Mouse (Mus musculus): ENCODE results near the gene Tcta. TPM values are rescaled to one million over a fixed set of nuclear protein-coding genes. Genes with fewer than 3 reads are reported as not detected.

Gene Tcta
- 19.7 TPM for polyA plus RNA-seq (2014; fragmentation: Illumina TruSeq; extraction: RNeasy Lipid Tissue Mini Kit (QIAGEN cat#74804); ENCODE audit: low read depth, low replicate concordance)

DNA sequence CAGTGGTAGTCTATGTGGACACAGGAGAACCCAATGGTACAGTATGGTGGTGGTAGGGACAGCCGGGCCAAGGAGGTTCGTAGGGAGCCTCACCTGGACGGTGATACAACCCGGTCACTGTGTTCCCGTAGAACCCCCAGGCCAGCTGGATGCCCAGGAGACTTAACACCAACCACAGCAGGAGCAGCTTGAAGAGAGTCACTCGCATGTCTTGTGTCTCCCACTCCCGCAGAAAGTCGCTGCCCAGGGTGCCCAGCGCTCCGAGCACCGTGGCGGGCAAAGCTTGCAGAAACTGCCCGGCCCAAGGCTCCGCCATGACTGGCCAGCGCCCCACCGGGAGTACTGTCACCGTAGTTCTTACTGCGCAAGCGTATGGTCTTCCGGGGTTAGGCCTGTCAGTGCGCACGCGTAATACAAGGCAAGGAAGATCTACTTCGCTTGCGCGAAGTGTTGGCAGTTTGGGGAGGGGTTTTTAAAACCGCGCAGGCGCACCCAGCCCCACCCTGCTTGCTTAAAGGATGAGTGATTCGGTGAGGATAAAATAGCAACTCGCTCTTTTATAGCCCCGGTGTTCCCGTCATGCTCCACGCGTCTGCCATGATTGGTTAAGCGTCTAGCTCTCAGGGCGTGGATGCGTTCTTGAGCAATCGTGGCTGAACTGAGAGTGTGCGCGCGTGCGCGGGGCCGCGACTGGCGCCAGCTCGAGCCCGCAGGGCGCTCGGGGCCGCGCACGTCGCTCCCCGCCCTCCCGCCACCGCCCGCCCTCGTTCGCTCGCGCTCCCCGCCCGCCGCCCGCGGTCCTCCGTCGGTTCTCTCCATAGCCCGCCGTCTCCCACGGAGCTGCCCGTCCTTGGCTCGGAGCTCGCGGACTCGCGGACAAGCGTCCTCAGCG, at the start of gene Tcta, which contains the start of gene Rhoa:
Gene Tcta, minus strand, starts transcription at position 532 of the 892 bp plus-strand sequence.
Gene Rhoa, plus strand, starts transcription at position 501 of the 892 bp plus-strand sequence.

DNA sequence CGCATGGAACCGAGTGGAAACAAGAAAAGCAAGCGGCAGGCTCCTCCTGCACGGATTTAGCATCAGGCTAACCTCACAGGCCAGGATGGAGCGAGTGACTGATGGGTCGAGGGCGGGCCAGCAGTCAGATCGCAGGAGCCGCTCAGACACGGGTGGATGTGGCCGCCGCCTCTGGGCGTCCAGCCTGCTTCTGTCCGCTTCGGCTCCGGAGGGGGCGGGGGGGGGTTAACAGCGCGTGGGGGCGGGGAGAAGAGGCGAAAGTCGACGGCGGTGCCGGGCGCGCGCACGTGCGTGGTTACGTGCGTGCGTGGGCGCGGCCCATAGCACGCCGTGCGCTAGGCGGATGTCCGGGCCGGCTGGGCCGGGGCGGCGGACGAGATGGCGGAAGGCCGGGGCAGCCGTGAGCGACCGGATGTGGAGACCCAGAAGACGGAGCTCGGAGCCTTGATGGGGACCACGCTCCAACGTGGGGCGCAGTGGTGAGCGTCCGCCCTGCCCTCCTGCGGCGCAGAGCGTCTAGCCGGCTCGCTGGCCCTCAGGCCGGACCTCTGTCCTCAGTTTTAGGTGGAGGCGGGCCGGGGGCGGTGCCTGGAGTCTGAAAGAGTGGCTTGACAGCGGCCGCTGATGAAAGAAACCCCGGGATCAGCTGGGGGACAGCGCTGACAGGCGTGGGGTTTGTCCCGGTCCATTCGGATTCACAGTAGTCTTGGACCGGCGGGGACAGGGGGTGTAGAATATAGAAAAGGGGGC, 41.8 kb upstream of the Tcta start, which contains the start of gene Usp4:
Gene Usp4, plus strand, starts transcription at position 314 of the 750 bp plus-strand sequence.

DNA sequence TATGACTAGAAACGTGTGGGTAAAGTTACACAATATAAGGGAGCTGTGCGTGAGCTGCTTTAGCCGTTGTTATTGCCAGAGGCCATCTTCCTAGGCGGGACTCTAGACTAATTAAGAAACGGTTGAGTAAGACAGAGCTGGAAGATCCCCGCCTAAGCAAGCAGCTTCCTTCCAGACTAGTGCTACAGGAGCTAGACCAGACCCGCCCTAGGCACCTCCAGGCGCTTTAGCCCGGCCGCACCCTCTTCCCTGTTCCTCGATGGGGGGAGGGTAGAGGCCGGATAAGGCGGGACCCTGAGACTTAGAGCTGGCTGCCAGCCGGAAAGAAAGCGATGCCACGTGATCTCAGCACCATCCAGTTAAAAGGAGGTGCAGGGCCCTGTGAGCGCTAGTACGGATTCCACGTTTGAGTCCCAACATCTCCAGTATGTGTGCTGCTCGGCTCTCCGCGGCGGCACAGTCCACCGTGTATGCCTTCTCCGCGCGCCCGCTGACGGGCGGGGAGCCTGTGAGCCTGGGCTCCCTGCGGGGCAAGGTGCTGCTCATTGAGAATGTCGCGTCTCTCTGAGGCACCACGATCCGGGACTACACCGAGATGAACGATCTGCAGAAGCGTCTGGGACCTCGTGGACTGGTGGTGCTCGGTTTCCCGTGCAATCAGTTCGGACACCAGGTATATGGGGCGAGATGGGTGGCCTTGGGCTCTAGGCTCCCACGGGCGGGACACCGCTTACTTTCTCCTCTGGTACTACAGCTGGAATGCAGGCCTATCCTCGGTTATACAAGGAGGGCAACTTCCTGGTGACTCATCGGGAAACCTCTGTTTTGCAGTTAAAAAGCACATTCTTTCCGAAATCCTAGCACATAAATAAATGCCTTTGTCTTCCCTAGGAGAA, 33.2 kb upstream of the Tcta start, which contains the start of gene Gpx1:
Gene Gpx1, plus strand, starts transcription at position 18 of the 896 bp plus-strand sequence.

DNA sequence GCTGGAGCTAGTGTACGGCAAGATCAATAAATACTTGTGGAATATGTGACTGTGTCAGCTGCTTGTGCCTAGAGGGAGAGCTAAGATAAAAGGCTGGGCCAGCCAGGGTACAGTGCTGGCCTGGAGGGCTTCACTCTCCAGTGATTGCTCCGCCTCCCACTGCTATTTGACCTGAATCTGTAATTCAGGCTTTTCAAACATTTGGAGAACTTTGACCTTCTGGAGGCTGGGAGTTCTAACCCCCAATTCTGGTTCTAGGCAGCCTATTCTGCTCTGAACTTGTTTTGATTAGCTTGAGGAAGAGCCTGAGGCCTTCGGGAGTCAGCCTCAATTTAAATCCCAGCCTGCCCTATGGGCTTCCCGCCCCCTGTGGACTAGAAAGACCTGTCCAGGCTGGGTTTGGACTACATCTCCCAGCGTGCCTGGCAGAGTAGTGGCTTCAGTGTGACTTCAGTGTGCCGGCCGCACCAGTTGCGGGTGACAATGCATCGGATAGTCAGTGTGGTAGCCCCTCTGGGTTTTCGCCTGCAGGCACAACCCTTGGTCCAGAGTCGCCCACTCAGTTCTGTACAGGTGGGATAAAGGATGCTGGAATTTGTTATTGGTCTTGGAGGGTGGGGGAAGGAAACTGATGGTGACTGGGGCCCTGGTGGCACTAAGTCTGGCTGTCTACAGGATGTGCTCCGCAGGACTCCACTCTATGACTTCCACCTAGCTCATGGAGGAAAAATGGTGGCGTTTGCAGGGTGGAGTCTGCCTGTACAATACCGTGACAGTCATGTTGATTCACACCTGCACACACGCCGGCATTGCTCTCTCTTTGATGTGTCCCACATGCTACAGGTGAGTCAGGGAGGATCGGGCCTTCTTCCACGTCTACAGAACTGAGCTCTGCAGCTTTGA, 9.3 kb downstream of the Tcta start, which contains the start of gene Amt:
Gene Amt, plus strand, starts transcription at position 401 of the 903 bp plus-strand sequence.

DNA sequence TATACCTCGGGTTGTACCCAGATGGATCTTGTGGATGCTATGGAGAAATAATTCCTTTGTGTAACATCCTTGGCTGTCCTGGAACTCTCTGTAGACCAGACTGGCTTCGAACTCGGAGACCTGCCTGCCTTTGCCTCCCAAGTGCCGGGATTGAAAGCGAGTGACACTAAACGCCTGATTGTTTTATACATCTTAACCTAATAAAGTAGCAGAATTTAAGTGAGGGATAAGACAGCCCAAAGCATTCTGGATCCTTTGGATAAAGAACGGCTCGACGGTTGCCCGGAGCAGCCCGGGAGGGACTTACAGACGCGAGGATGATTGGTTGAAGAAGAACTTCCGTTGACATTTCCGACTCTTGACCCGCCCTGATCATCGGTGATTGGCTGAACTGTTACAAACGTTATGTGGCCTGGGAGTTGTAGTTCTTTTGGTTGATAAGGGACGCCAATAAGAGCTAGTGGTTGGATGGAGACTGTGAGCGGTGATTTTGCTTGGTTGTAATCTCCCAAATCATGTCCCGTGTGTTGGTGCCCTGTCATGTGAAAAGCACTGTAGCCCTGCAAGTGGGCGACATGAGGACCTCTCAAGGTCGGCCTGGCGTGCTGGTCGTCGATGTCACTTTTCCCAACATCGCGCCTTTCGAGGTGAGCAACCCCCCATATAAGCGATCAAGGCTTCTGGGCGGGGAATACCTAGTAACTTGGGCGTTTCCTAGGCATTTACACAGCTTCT, 15.8 kb downstream of the Tcta start, which contains the start of gene Nicn1:
Gene Nicn1, plus strand, starts transcription at position 414 of the 735 bp plus-strand sequence.

DNA sequence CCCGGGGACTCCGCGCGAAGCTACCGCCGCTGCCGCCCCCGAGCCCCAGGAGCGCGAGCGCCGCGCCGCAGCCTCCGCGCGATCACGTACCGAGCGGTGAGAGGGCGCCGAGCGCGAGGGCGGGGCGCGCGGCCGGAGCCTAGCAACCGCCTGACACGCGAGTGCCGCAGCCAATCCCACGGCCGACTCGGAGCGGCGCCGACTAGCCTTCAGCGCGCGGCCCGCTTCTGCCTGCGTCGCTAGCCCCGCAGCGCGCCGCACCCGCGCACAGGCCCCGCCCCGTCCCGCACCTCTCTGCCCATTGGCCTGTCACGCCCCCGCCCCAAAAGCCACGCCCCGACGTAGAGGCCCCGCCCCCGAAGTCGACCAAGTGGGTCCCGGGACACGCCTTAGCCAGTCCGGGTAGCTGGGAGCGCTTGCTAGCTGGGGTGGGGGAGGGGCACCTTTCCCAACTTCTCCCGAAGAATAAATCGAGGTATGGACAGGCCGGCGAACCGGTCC, 42.2 kb downstream of the Tcta start, which contains the start of gene Dag1:
Gene Dag1, minus strand, starts transcription at position 269 of the 501 bp plus-strand sequence.

Other genes with a start within 250 kb of the Tcta start
- not detected for gene Mst1, start 225.7 kb downstream of the Tcta start, polyA plus RNA-seq (2014; fragmentation: Illumina TruSeq; extraction: RNeasy Lipid Tissue Mini Kit (QIAGEN cat#74804); ENCODE audit: low read depth, low replicate concordance)
- gene Rnf123, start 222.8 kb downstream of the Tcta start, polyA plus RNA-seq (2014; fragmentation: Illumina TruSeq; extraction: RNeasy Lipid Tissue Mini Kit (QIAGEN cat#74804); ENCODE audit: low read depth, low replicate concordance): 0.60 TPM
- gene Apeh, start 211.6 kb downstream of the Tcta start, polyA plus RNA-seq (2014; fragmentation: Illumina TruSeq; extraction: RNeasy Lipid Tissue Mini Kit (QIAGEN cat#74804); ENCODE audit: low read depth, low replicate concordance): 24.7 TPM
- gene Bsn, start 115.8 kb downstream of the Tcta start, polyA plus RNA-seq (2014; fragmentation: Illumina TruSeq; extraction: RNeasy Lipid Tissue Mini Kit (QIAGEN cat#74804); ENCODE audit: low read depth, low replicate concordance): 0.79 TPM
- 38.0 TPM for gene Dag1, start 42.2 kb downstream of the Tcta start, polyA plus RNA-seq (2014; fragmentation: Illumina TruSeq; extraction: RNeasy Lipid Tissue Mini Kit (QIAGEN cat#74804); ENCODE audit: low read depth, low replicate concordance)
- 13.2 TPM for gene Nicn1, start 15.7 kb downstream of the Tcta start, polyA plus RNA-seq (2014; fragmentation: Illumina TruSeq; extraction: RNeasy Lipid Tissue Mini Kit (QIAGEN cat#74804); ENCODE audit: low read depth, low replicate concordance)
- gene Amt, start 9.3 kb downstream of the Tcta start, polyA plus RNA-seq (2014; fragmentation: Illumina TruSeq; extraction: RNeasy Lipid Tissue Mini Kit (QIAGEN cat#74804); ENCODE audit: low read depth, low replicate concordance): 4.4 TPM
- 568 TPM for gene Rhoa, start within 50 bp of the Tcta start, polyA plus RNA-seq (2014; fragmentation: Illumina TruSeq; extraction: RNeasy Lipid Tissue Mini Kit (QIAGEN cat#74804); ENCODE audit: low read depth, low replicate concordance)
- 14.4 TPM for gene Gpx1, start 32.7 kb upstream of the Tcta start, polyA plus RNA-seq (2014; fragmentation: Illumina TruSeq; extraction: RNeasy Lipid Tissue Mini Kit (QIAGEN cat#74804); ENCODE audit: low read depth, low replicate concordance)
- 72.3 TPM for gene Usp4, start 41.7 kb upstream of the Tcta start, polyA plus RNA-seq (2014; fragmentation: Illumina TruSeq; extraction: RNeasy Lipid Tissue Mini Kit (QIAGEN cat#74804); ENCODE audit: low read depth, low replicate concordance)
- gene 1700102P08Rik, start 86.6 kb upstream of the Tcta start, polyA plus RNA-seq (2014; fragmentation: Illumina TruSeq; extraction: RNeasy Lipid Tissue Mini Kit (QIAGEN cat#74804); ENCODE audit: low read depth, low replicate concordance): 1.5 TPM
- gene Ccdc36, start 122.3 kb upstream of the Tcta start, polyA plus RNA-seq (2014; fragmentation: Illumina TruSeq; extraction: RNeasy Lipid Tissue Mini Kit (QIAGEN cat#74804); ENCODE audit: low read depth, low replicate concordance): not detected
- not detected for gene BC048562, start 130.3 kb upstream of the Tcta start, polyA plus RNA-seq (2014; fragmentation: Illumina TruSeq; extraction: RNeasy Lipid Tissue Mini Kit (QIAGEN cat#74804); ENCODE audit: low read depth, low replicate concordance)
- 4.0 TPM for gene Ccdc71, start 154.4 kb upstream of the Tcta start, polyA plus RNA-seq (2014; fragmentation: Illumina TruSeq; extraction: RNeasy Lipid Tissue Mini Kit (QIAGEN cat#74804); ENCODE audit: low read depth, low replicate concordance)
- 1.5 TPM for gene Klhdc8b, start 155.4 kb upstream of the Tcta start, polyA plus RNA-seq (2014; fragmentation: Illumina TruSeq; extraction: RNeasy Lipid Tissue Mini Kit (QIAGEN cat#74804); ENCODE audit: low read depth, low replicate concordance)
- gene Lamb2, start 173.6 kb upstream of the Tcta start, polyA plus RNA-seq (2014; fragmentation: Illumina TruSeq; extraction: RNeasy Lipid Tissue Mini Kit (QIAGEN cat#74804); ENCODE audit: low read depth, low replicate concordance): 5.1 TPM
- 12.2 TPM for gene Usp19, start 184.4 kb upstream of the Tcta start, polyA plus RNA-seq (2014; fragmentation: Illumina TruSeq; extraction: RNeasy Lipid Tissue Mini Kit (QIAGEN cat#74804); ENCODE audit: low read depth, low replicate concordance)
- 103 TPM for gene Qars, start 201.5 kb upstream of the Tcta start, polyA plus RNA-seq (2014; fragmentation: Illumina TruSeq; extraction: RNeasy Lipid Tissue Mini Kit (QIAGEN cat#74804); ENCODE audit: low read depth, low replicate concordance)
- 57.5 TPM for gene Qrich1, start 210.6 kb upstream of the Tcta start, polyA plus RNA-seq (2014; fragmentation: Illumina TruSeq; extraction: RNeasy Lipid Tissue Mini Kit (QIAGEN cat#74804); ENCODE audit: low read depth, low replicate concordance)